Mouse (Mus musculus): Measurements from ENCODE around the gene Tenm4. TPM values are rescaled to one million over a fixed set of nuclear protein-coding genes. Genes with fewer than 3 reads are reported as not detected.

Tenm4 gene
- polyA plus RNA-seq, 1 experiment, result 12.2 TPM

DNA sequence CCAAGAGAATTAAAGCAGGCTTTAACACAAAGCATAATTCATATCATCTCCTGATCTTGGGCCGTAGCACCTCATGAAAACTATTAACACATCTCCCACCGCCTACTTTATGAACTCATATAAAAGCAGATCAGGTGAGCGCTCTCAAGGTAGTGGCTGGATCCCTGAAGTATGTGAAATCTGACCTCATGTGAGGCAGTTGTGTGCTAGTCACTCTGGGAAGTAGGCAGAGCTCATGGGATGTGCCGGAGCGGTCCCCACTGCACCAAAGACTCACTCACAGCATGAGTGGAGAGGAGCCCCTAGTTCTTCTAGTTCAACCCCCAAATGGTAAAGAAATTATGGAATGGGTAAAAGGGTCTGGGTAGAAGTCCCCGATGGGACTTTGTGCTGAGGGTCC lies 496.6 kb downstream of the Tenm4 start:
- H3K4me3 ChIP-seq (replicated peaks; ENCODE audit: insufficient read depth, low read depth, low read length), result no peak overlapping the region
- no peak for DNase-seq
- TF ChIP-seq CTCF (IDR thresholded peaks at IDR 0.05; ENCODE audit: borderline replicate concordance, insufficient read depth, low read depth, low read length) (no peak), POLR2A (IDR thresholded peaks at IDR 0.05; ENCODE audit: borderline replicate concordance, insufficient read depth, low read length) (no peak)
- WGBS, result 94% methylated on average over 6 of the region's 6 CpGs
- H3K27me3 ChIP-seq (ENCODE audit: control insufficient read depth, insufficient read depth, low read length), result no peaks in the 10 kb centered on the region; the same call in 1 of the 2 replicates
- H3K27ac ChIP-seq (ENCODE audit: insufficient read depth, low read length), result no peak overlapping the region
- no peaks in the 10 kb centered on the region for H3K4me1 ChIP-seq (ENCODE audit: control insufficient read depth, insufficient read depth, low read length)

- no peak for DNase-seq
- Histone ChIP-seq H3K27me3 (ENCODE audit: control insufficient read depth, insufficient read depth, low read length) (no peaks in the 10 kb centered on the region; the same call in 1 of the 2 replicates), H3K4me1 (ENCODE audit: control insufficient read depth, insufficient read depth, low read length) (no peaks in the 10 kb centered on the region), H3K4me3 (replicated peaks; ENCODE audit: insufficient read depth, low read depth, low read length) (no peak overlapping the region), H3K27ac (ENCODE audit: insufficient read depth, low read length) (no peak overlapping the region)
- 55% methylated on average over 3 of the region's 3 CpGs for WGBS
- TF ChIP-seq POLR2A (IDR thresholded peaks at IDR 0.05; ENCODE audit: borderline replicate concordance, insufficient read depth, low read length) (no peak), CTCF (IDR thresholded peaks at IDR 0.05; ENCODE audit: borderline replicate concordance, insufficient read depth, low read depth, low read length) (no peak)
Observed at GRCm38 (mm10) chr7:96670095-96670494, 499.0 kb downstream of the Tenm4 start.

GRCm38 (mm10) chr7:96672322-96672914 lies 501.4 kb downstream of the Tenm4 start:
- DNase-seq, result no peak
- Histone ChIP-seq H3K4me3 (replicated peaks; ENCODE audit: insufficient read depth, low read depth, low read length) (no peak overlapping the region), H3K27me3 (ENCODE audit: control insufficient read depth, insufficient read depth, low read length) (no peaks in the 10 kb centered on the region; the same call in 1 of the 2 replicates), H3K27ac (ENCODE audit: insufficient read depth, low read length) (no peak overlapping the region), H3K4me1 (ENCODE audit: control insufficient read depth, insufficient read depth, low read length) (no peaks in the 10 kb centered on the region)
- 65% methylated on average over 6 of the region's 6 CpGs for WGBS
- TF ChIP-seq POLR2A (IDR thresholded peaks at IDR 0.05; ENCODE audit: borderline replicate concordance, insufficient read depth, low read length), result no peak
- no peak for TF ChIP-seq CTCF (IDR thresholded peaks at IDR 0.05; ENCODE audit: borderline replicate concordance, insufficient read depth, low read depth, low read length)

DNA sequence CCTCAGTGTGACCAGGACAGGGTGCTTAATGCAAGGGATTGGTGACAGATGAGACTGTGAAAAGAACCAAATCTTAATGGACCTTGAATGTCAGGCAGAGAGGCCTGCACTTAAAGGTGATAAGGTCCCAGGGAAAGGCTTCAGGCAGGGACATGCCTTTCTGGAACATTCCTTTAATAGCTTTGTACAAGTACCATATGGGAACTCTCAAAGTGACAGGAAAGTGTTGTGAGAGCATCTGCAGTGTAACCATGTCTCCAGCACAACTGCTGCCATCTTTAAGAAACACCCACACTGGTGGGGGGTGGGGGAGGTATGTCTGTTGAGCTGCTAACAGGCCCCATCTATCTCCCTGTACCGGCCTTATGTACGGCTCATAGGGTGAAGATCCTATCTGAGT lies 506.0 kb downstream of the Tenm4 start:
- Histone ChIP-seq H3K27me3 (ENCODE audit: control insufficient read depth, insufficient read depth, low read length) (no peaks in the 10 kb centered on the region; the same call in 1 of the 2 replicates), H3K4me1 (ENCODE audit: control insufficient read depth, insufficient read depth, low read length) (no peaks in the 10 kb centered on the region), H3K27ac (ENCODE audit: insufficient read depth, low read length) (no peak overlapping the region), H3K4me3 (replicated peaks; ENCODE audit: insufficient read depth, low read depth, low read length) (no peak overlapping the region)
- 98% methylated on average over 2 of the region's 2 CpGs for WGBS
- DNase-seq, result no peak
- TF ChIP-seq CTCF (IDR thresholded peaks at IDR 0.05; ENCODE audit: borderline replicate concordance, insufficient read depth, low read depth, low read length) (no peak), POLR2A (IDR thresholded peaks at IDR 0.05; ENCODE audit: borderline replicate concordance, insufficient read depth, low read length) (no peak)

- Histone ChIP-seq H3K4me1 (ENCODE audit: control insufficient read depth, insufficient read depth, low read length) (no peaks in the 10 kb centered on the region), H3K27me3 (ENCODE audit: control insufficient read depth, insufficient read depth, low read length) (no peaks in the 10 kb centered on the region; the same call in 1 of the 2 replicates), H3K4me3 (replicated peaks; ENCODE audit: insufficient read depth, low read depth, low read length) (no peak overlapping the region), H3K27ac (ENCODE audit: insufficient read depth, low read length) (no peak overlapping the region)
- no peak for TF ChIP-seq POLR2A (IDR thresholded peaks at IDR 0.05; ENCODE audit: borderline replicate concordance, insufficient read depth, low read length)
- no peak for TF ChIP-seq CTCF (IDR thresholded peaks at IDR 0.05; ENCODE audit: borderline replicate concordance, insufficient read depth, low read depth, low read length)
- 95% methylated on average over 4 of the region's 4 CpGs for WGBS
- DNase-seq, result no peak
Observed at GRCm38 (mm10) chr7:96678236-96678635, 507.2 kb downstream of the Tenm4 start.

DNA sequence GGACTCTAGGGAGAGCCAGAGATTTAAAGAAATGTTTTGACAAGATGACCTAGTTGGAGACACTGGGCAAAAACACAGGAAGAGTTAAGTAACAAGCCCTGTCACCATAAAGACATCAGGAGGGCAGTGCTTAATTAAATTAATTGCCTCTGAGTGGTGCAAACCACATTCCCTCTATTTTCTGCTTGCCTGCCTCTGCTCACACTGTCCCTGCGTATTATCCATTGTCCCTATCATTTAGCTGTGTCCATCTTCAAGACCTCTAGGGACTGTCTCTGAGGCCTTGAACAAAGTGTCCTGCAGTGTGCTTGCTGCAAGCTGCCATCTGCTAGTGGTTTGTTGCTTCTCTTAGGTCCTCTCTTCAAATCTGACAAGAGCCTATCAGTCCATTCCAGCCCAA lies 508.7 kb downstream of the Tenm4 start:
- WGBS, result 41% methylated on average over 1 of the region's 1 CpGs
- TF ChIP-seq CTCF (IDR thresholded peaks at IDR 0.05; ENCODE audit: borderline replicate concordance, insufficient read depth, low read depth, low read length) (no peak), POLR2A (IDR thresholded peaks at IDR 0.05; ENCODE audit: borderline replicate concordance, insufficient read depth, low read length) (no peak)
- no peak overlapping the region for H3K4me3 ChIP-seq (replicated peaks; ENCODE audit: insufficient read depth, low read depth, low read length)
- DNase-seq, result no peak
- no peaks in the 10 kb centered on the region for H3K4me1 ChIP-seq (ENCODE audit: control insufficient read depth, insufficient read depth, low read length)
- no peak overlapping the region for H3K27ac ChIP-seq (ENCODE audit: insufficient read depth, low read length)
- H3K27me3 ChIP-seq (ENCODE audit: control insufficient read depth, insufficient read depth, low read length), result no peaks in the 10 kb centered on the region; the same call in 1 of the 2 replicates

GRCm38 (mm10) chr7:96680405-96680804 lies 509.4 kb downstream of the Tenm4 start:
- 93% methylated on average over 5 of the region's 5 CpGs for WGBS
- no peak for DNase-seq
- no peak for TF ChIP-seq POLR2A (IDR thresholded peaks at IDR 0.05; ENCODE audit: borderline replicate concordance, insufficient read depth, low read length)
- no peak for TF ChIP-seq CTCF (IDR thresholded peaks at IDR 0.05; ENCODE audit: borderline replicate concordance, insufficient read depth, low read depth, low read length)
- no peaks in the 10 kb centered on the region; the same call in 1 of the 2 replicates for H3K27me3 ChIP-seq (ENCODE audit: control insufficient read depth, insufficient read depth, low read length)
- no peak overlapping the region for H3K27ac ChIP-seq (ENCODE audit: insufficient read depth, low read length)
- no peak overlapping the region for H3K4me3 ChIP-seq (replicated peaks; ENCODE audit: insufficient read depth, low read depth, low read length)
- H3K4me1 ChIP-seq (ENCODE audit: control insufficient read depth, insufficient read depth, low read length), result no peaks in the 10 kb centered on the region

GRCm38 (mm10) chr7:96681808-96682207 lies 510.8 kb downstream of the Tenm4 start:
- Histone ChIP-seq H3K4me3 (replicated peaks; ENCODE audit: insufficient read depth, low read depth, low read length) (no peak overlapping the region), H3K27ac (ENCODE audit: insufficient read depth, low read length) (no peak overlapping the region), H3K27me3 (ENCODE audit: control insufficient read depth, insufficient read depth, low read length) (no peaks in the 10 kb centered on the region; the same call in 1 of the 2 replicates), H3K4me1 (ENCODE audit: control insufficient read depth, insufficient read depth, low read length) (no peaks in the 10 kb centered on the region)
- no peak for DNase-seq
- WGBS, result 93% methylated on average over 4 of the region's 4 CpGs
- TF ChIP-seq POLR2A (IDR thresholded peaks at IDR 0.05; ENCODE audit: borderline replicate concordance, insufficient read depth, low read length) (no peak), CTCF (IDR thresholded peaks at IDR 0.05; ENCODE audit: borderline replicate concordance, insufficient read depth, low read depth, low read length) (no peak)
